Mouse (Mus musculus) hindbrain, embryonic 13.5 days (tissue): Measurements from ENCODE around the gene Itpr2. TPM values are rescaled to one million over a fixed set of nuclear protein-coding genes. Genes with fewer than 3 reads are reported as not detected.

Source experiments
- ATAC-seq: fragments of 200-750 bp; cut with Nextera tagmentation; 2 replicates; pipeline ENCODE4 v1.8.0; 2017; ENCODE audit warnings: moderate TSS enrichment; ENCODE audit not compliant: low FRiP score
- H3K27ac ChIP-seq: fragments of 300-500 bp; sonication (generic); 2 replicates; pipeline ENCODE4 v1.5.1; 2015; ENCODE audit warnings: inconsistent platforms, mild to moderate bottlenecking, moderate library complexity
- H3K27me3 ChIP-seq: fragments of 300-500 bp; sonication (generic); 2 replicates; pipeline ENCODE4 v1.6.1; 2015; ENCODE audit warnings: mild to moderate bottlenecking, inconsistent platforms
- H3K36me3 ChIP-seq: fragments of 300-500 bp; sonication (generic); 2 replicates; pipeline ENCODE4 v1.6.1; 2015; ENCODE audit warnings: mild to moderate bottlenecking, inconsistent platforms
- H3K4me1 ChIP-seq: fragments of 300-500 bp; sonication (generic); replicated peaks from 2 replicates; pipeline ENCODE4 v1.6.1; 2015; ENCODE audit warnings: inconsistent platforms
- H3K4me2 ChIP-seq: fragments of 300-500 bp; sonication (generic); 2 replicates; pipeline ENCODE4 v1.6.1; 2015; ENCODE audit warnings: inconsistent platforms, mild to moderate bottlenecking, moderate library complexity
- H3K4me3 ChIP-seq: fragments of 300-500 bp; sonication (generic); 2 replicates; pipeline ENCODE4 v1.5.1; 2015; ENCODE audit warnings: mild to moderate bottlenecking, inconsistent platforms
- H3K9ac ChIP-seq: fragments of 300-500 bp; sonication (generic); 2 replicates; pipeline ENCODE4 v1.6.1; 2015; ENCODE audit warnings: mild to moderate bottlenecking, inconsistent platforms
- H3K9me3 ChIP-seq: fragments of 300-500 bp; sonication (generic); 2 replicates; pipeline ENCODE4 v1.6.1; 2016; ENCODE audit warnings: inconsistent platforms
- WGBS: fragments of 180-500 bp; shearing (Covaris S2); methylation state at CpG from one replicate; pipeline ENCODE4 v1.1.7; 2015; 5-methylcytosine and 5-hydroxymethylcytosine counted together
- polyA plus RNA-seq: library from polyadenylated mRNA; unstranded; fragments of >200 nt; fragmentation: Nextera tagmentation; extraction: Ambion mirVana; gene quantifications from 2 replicates; pipeline ENCODE4 v1.2.1, GENCODE M21; 2015

Itpr2 gene
- polyA plus RNA-seq, 1 experiment from 2014 or later: 5.5 TPM

DNA sequence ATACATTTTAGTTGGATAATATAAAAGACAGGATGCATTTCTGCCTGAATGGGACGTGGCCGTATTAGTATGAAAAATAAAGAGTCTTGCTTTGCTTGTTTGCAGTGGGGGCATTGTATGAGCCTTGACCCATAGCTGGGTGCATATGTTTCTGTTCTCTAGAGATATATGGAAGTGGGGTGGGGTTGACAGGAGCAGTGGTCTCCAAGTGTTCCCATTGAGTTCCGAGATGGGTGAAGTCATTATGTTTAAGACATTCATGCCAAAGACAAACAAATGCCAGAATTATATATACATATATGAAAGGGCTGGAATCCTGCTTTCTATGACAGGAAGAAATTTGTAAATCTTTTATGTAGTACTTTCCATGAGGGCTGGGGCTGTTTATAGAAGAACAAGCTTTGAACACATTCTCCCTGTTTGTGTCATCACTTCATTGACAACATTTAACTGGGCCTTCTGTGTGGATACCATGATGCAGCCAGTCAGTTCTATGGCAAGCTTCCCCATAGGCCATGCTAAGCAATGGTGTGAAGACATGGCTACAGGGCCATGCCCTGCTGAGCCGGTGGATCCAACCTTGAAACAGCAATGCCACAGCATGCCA lies 327.3 kb downstream of the Itpr2 start:
- H3K9ac ChIP-seq: no peak overlapping the region
- H3K4me1 ChIP-seq: no peaks in the 10 kb centered on the region
- 95% methylated on average over 4 of the region's 4 CpGs for WGBS
- H3K4me2 ChIP-seq: no peak overlapping the region
- no peaks in the 10 kb centered on the region for H3K27me3 ChIP-seq
- no peaks in the 10 kb centered on the region for H3K9me3 ChIP-seq
- no peaks in the 10 kb centered on the region for H3K36me3 ChIP-seq
- ATAC-seq: no peak
- no peak overlapping the region for H3K27ac ChIP-seq
- no peak overlapping the region for H3K4me3 ChIP-seq

DNA sequence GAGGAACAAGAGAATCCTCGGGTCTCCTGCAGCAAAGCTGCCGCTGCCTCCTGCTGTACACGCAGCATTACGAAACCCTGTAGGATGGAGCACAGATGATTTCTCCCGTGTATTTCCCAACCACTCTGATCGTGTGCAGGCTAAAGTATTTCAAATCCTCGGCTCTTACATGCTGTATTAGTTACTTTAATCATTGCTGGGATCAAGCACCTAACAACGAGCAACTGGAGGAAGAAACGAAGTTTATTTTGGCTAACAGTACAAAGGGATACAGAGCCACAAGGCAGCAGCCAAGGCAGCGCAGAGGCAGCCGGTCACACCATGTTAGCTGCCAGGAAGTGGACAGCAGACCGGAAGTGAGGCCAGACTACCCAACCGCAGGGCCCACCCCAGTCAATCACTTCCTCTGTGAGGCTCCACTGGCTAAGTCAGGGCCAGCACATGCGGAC lies 331.4 kb downstream of the Itpr2 start:
- no peaks in the 10 kb centered on the region for H3K27me3 ChIP-seq
- no peaks in the 10 kb centered on the region for H3K4me1 ChIP-seq
- no peak overlapping the region for H3K4me3 ChIP-seq
- WGBS: 78% methylated on average over 14 of the region's 14 CpGs
- H3K4me2 ChIP-seq: no peak overlapping the region
- ATAC-seq: no peak
- no peak overlapping the region for H3K27ac ChIP-seq
- H3K9ac ChIP-seq: no peak overlapping the region
- H3K36me3 ChIP-seq: no peaks in the 10 kb centered on the region
- H3K9me3 ChIP-seq: no peaks in the 10 kb centered on the region

- H3K27me3 ChIP-seq: no peaks in the 10 kb centered on the region
- H3K4me1 ChIP-seq: no peaks in the 10 kb centered on the region
- WGBS: 87% methylated on average over 5 of the region's 5 CpGs
- no peak for ATAC-seq
- H3K9me3 ChIP-seq: no peaks in the 10 kb centered on the region
- no peaks in the 10 kb centered on the region for H3K36me3 ChIP-seq
- H3K27ac ChIP-seq: no peak overlapping the region
- H3K9ac ChIP-seq: no peak overlapping the region
- no peak overlapping the region for H3K4me2 ChIP-seq
- no peak overlapping the region for H3K4me3 ChIP-seq
Observed at GRCm38 (mm10) chr6:146167207-146167606, 334.8 kb downstream of the Itpr2 start.

DNA sequence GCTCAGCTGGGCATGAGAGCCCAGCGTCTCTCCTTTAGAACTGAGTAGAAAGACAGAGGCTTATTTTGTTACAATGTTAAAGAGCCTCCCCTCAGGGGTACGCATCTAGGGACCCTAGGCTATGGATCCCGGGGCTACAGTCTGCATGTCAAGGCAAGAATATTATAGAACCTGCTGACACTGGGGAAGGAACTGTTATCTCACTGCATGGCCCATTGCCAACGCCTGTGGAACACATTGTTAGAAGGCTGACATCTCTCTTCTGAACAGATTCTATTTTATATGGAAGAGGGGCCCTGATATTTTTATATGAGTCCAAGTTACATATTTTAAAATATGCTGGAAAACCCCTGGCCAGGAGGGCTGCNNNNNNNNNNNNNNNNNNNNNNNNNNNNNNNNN lies 342.4 kb downstream of the Itpr2 start:
- no peaks in the 10 kb centered on the region for H3K9me3 ChIP-seq
- H3K27me3 ChIP-seq: no peaks in the 10 kb centered on the region
- no peaks in the 10 kb centered on the region for H3K36me3 ChIP-seq
- no peak for ATAC-seq
- H3K4me3 ChIP-seq: no peak overlapping the region
- H3K27ac ChIP-seq: no peak overlapping the region
- peaks cover 11% of the 10 kb centered on the region; the same call in 1 of the 2 replicates for H3K4me1 ChIP-seq
- 69% methylated on average over 4 of the region's 4 CpGs for WGBS
- no peak overlapping the region for H3K4me2 ChIP-seq
- no peak overlapping the region for H3K9ac ChIP-seq

DNA sequence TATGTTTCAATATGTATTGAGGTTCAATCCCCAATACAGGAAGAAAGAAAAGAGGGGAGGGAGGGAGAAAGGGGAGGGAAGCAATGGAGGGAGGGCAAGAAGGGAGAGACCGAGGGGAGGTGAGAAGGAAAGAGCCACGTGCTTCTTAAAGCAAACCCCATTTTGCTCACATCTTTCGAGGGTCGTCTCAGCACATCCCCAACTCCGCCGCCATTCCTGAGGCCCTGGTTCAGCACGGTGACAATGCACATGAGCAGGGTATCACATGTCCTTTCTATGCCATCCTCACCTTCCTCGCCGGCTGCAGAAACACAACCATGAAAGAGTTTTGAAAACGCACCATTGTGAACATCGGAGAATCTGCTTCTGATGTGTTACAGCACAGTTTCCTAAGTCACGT lies 343.3 kb downstream of the Itpr2 start:
- Histone ChIP-seq H3K36me3 (no peaks in the 10 kb centered on the region), H3K9ac (no peak overlapping the region), H3K4me2 (no peak overlapping the region), H3K4me1 (peaks cover 11% of the 10 kb centered on the region; the same call in 1 of the 2 replicates), H3K4me3 (no peak overlapping the region), H3K9me3 (no peaks in the 10 kb centered on the region), H3K27ac (no peak overlapping the region), H3K27me3 (no peaks in the 10 kb centered on the region)
- ATAC-seq: no peak
- WGBS: 97% methylated on average over 12 of the region's 12 CpGs

- ATAC-seq: no peak
- peaks cover 11% of the 10 kb centered on the region; the same call in 1 of the 2 replicates for H3K4me1 ChIP-seq
- H3K27me3 ChIP-seq: no peaks in the 10 kb centered on the region
- H3K4me2 ChIP-seq: no peak overlapping the region
- H3K4me3 ChIP-seq: no peak overlapping the region
- H3K27ac ChIP-seq: no peak overlapping the region
- WGBS: 75% methylated on average over 8 of the region's 8 CpGs
- H3K9me3 ChIP-seq: no peaks in the 10 kb centered on the region
- no peaks in the 10 kb centered on the region for H3K36me3 ChIP-seq
- no peak overlapping the region for H3K9ac ChIP-seq
Observed at GRCm38 (mm10) chr6:146157983-146158535, 344.0 kb downstream of the Itpr2 start.

- no peak for ATAC-seq
- Histone ChIP-seq H3K27me3 (no peaks in the 10 kb centered on the region), H3K36me3 (no peaks in the 10 kb centered on the region), H3K9ac (no peak overlapping the region), H3K4me2 (no peak overlapping the region), H3K4me3 (no peak overlapping the region), H3K9me3 (no peaks in the 10 kb centered on the region), H3K4me1 (peaks cover 11% of the 10 kb centered on the region; the same call in 1 of the 2 replicates), H3K27ac (no peak overlapping the region)
- WGBS: 97% methylated on average over 14 of the region's 14 CpGs
Observed at GRCm38 (mm10) chr6:146157099-146157498, 344.9 kb downstream of the Itpr2 start.

DNA sequence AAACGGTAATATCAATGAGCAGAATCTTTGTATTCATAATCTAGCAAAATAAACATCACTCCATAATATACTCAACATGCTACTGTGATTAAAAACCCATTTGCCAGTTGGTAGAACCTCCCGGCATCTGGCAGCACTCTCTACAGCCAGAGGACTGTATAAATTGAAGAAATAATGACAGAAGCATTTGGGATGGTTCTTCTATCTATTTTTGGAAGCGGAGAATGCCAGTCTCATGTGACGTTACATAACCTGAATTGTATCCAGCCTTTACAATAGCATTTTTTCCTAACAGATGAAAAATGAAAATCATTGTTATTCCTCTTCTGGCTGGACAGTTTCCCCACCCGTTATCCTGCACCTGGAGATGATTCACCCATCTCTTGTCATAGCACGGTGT lies 345.5 kb downstream of the Itpr2 start:
- Histone ChIP-seq H3K4me1 (peaks cover 11% of the 10 kb centered on the region; the same call in 1 of the 2 replicates), H3K9me3 (no peaks in the 10 kb centered on the region), H3K9ac (no peak overlapping the region), H3K27me3 (no peaks in the 10 kb centered on the region), H3K4me3 (no peak overlapping the region), H3K36me3 (no peaks in the 10 kb centered on the region), H3K27ac (no peak overlapping the region), H3K4me2 (no peak overlapping the region)
- no peak for ATAC-seq
- 83% methylated on average over 6 of the region's 6 CpGs for WGBS

GRCm38 (mm10) chr6:146155156-146155734 lies 346.8 kb downstream of the Itpr2 start:
- H3K9ac ChIP-seq: no peak overlapping the region
- no peaks in the 10 kb centered on the region for H3K36me3 ChIP-seq
- H3K4me3 ChIP-seq: no peak overlapping the region
- no peak overlapping the region for H3K4me2 ChIP-seq
- H3K27me3 ChIP-seq: no peaks in the 10 kb centered on the region
- H3K4me1 ChIP-seq: peaks cover 11% of the 10 kb centered on the region; the same call in 1 of the 2 replicates
- H3K27ac ChIP-seq: no peak overlapping the region
- WGBS: 82% methylated on average over 8 of the region's 8 CpGs
- ATAC-seq: no peak
- H3K9me3 ChIP-seq: no peaks in the 10 kb centered on the region

- ATAC-seq: no peak
- WGBS: 75% methylated on average over 5 of the region's 5 CpGs
- Histone ChIP-seq H3K9ac (no peak overlapping the region), H3K36me3 (no peaks in the 10 kb centered on the region), H3K4me3 (no peak overlapping the region), H3K27ac (no peak overlapping the region), H3K4me2 (no peak overlapping the region), H3K9me3 (no peaks in the 10 kb centered on the region), H3K4me1 (0 out of 2 replicates have a peak, but pooled peaks cover 3% of the 10 kb centered on the region), H3K27me3 (no peaks in the 10 kb centered on the region)
Observed at GRCm38 (mm10) chr6:146152843-146153242, 349.2 kb downstream of the Itpr2 start.

DNA sequence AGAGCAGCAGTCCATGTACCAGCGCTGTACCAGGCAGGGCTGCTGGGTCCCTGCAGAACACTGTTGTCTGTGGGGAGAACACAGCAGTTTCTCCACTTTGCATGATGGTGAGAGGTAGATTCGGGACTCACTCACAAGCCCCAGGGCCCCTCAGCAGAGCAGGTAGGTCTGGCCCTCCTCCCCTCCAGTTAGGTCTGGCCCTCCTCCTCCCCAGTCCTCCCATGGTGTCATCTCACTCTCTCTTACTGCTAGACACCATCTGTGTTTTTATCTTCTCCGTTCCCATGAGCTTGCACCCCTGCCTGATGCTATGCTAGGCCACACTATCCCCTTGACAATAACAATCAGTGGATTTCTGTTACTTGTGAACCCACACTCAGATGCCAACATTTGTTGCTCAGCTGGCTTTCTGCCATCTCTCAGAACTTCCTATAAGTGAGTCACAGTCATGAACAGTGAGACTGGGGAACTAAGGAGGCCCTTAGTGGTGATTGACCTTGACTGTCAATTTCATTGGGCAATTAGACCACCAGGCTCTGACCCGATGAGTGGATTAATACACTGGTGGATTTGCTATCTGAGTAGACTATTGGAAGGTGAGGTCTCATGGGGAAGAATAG lies 360.9 kb downstream of the Itpr2 start:
- Histone ChIP-seq H3K9ac (no peak overlapping the region), H3K27me3 (no peaks in the 10 kb centered on the region), H3K4me2 (no peak overlapping the region), H3K9me3 (peaks cover 2% of the 10 kb centered on the region), H3K4me3 (no peak overlapping the region), H3K27ac (no peak overlapping the region), H3K36me3 (no peaks in the 10 kb centered on the region), H3K4me1 (peaks cover 17% of the 10 kb centered on the region)
- ATAC-seq: no peak
- WGBS: 89% methylated on average over 4 of the region's 4 CpGs

GRCm38 (mm10) chr6:146140171-146140570 lies 361.9 kb downstream of the Itpr2 start:
- Histone ChIP-seq H3K27ac (no peak overlapping the region), H3K4me3 (no peak overlapping the region), H3K4me1 (peaks cover 25% of the 10 kb centered on the region), H3K9ac (no peak overlapping the region), H3K36me3 (no peaks in the 10 kb centered on the region), H3K4me2 (no peak overlapping the region), H3K9me3 (no peaks in the 10 kb centered on the region), H3K27me3 (no peaks in the 10 kb centered on the region)
- ATAC-seq: no peak
- WGBS: 88% methylated on average over 6 of the region's 6 CpGs
